ENCODE assay signal across 8 mouse cellular contexts in the genomic region with DNA sequence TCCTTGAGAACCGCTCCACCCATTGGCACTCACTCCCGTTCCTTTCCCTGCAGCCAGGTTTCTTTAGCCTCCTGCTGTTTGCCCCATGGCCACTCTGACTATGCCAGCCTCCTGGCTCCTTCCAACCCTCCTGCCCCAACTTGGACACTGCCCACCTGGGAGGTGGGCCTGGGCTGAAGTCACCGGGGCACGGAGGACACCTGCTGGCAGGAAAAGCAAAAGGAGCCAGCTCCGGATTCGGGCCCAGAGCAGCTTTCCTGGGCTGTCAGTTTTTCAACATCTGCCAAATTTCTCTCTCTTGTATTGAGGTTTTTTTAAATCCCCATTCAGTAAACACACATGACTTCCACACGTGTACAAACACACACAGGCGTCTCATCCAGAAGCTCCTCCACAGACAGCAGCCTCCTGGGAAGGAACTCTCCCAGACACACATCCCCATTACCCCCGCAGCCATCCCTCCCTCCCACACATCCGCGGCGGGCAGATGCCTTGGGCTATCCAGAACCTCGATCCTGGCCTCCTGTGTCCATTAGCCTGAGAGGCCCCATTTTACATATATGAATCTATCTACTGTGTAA. TPM values are rescaled to one million over a fixed set of nuclear protein-coding genes. Genes with fewer than 3 reads are reported as not detected.
DNase-seq lines count a peak whose midpoint lies in the region; ATAC-seq and TF ChIP-seq lines count a peak whose summit lies in the region.

No protein-coding gene starts in this region.

- peak overlapping the region; percentile 81 for H3K9ac ChIP-seq in embryonic facial prominence, embryonic 14.5 days (ENCODE audit: low read depth, low read length)
- peak overlapping the region; percentile 85 for H3K9ac ChIP-seq in stomach, embryonic 16.5 days (ENCODE audit: low read length)

- intact Hi-C loops in left cerebral cortex, postnatal 14 days (cut with DNase I), result loop anchor here (5.0 kb wide), 5 partner anchors 54 to 329 kb away; partner anchors contain the start of gene Flvcr2

- no peaks in the 10 kb centered on the region for H3K4me1 ChIP-seq in spleen, adult 2 months (ENCODE audit: control insufficient read depth, insufficient read depth, insufficient read length)
- peaks cover 9% of the 10 kb centered on the region for H3K4me1 ChIP-seq in embryonic facial prominence, embryonic 14.5 days (ENCODE audit: control insufficient read depth, insufficient read depth, low read length)
- H3K4me1 ChIP-seq in midbrain, embryonic 10.5 days, result peaks cover 46% of the 10 kb centered on the region
- peaks cover 6% of the 10 kb centered on the region; the same call in 1 of the 2 replicates for H3K4me1 ChIP-seq in stomach, embryonic 16.5 days (ENCODE audit: control insufficient read depth, insufficient read depth, low read length)

- H3K4me2 ChIP-seq in embryonic facial prominence, embryonic 14.5 days (ENCODE audit: low read depth, low read length), result peak overlapping the region; percentile 72
- peak overlapping the region; percentile 97 for H3K4me2 ChIP-seq in stomach, embryonic 16.5 days (ENCODE audit: low read depth, low read length)

- H3K36me3 ChIP-seq in spleen, adult 2 months (ENCODE audit: control insufficient read depth, insufficient read depth, low read length), result no peaks in the 10 kb centered on the region
- peaks cover 14% of the 10 kb centered on the region for H3K36me3 ChIP-seq in embryonic facial prominence, embryonic 14.5 days (ENCODE audit: control insufficient read depth, insufficient read depth, low read length)
- H3K36me3 ChIP-seq in midbrain, embryonic 10.5 days, result no peaks in the 10 kb centered on the region
- H3K36me3 ChIP-seq in stomach, embryonic 16.5 days (ENCODE audit: control insufficient read depth, insufficient read depth, low read length), result no peaks in the 10 kb centered on the region

- H3K4me3 ChIP-seq in spleen, adult 2 months (ENCODE audit: extremely low read depth, insufficient read depth, insufficient read length), result no peak overlapping the region
- peak overlapping the region; percentile 52 for H3K4me3 ChIP-seq in embryonic facial prominence, embryonic 14.5 days (ENCODE audit: low read depth, low read length)
- peak overlapping the region; percentile 67; the same call in 1 of the 2 replicates for H3K4me3 ChIP-seq in midbrain, embryonic 10.5 days
- H3K4me3 ChIP-seq in stomach, embryonic 16.5 days (replicated peaks; ENCODE audit: low read length), result peak overlapping the region; percentile 63

- TF ChIP-seq POLR2A in spleen, adult 2 months (IDR thresholded peaks at IDR 0.05; ENCODE audit: low read depth, low read length), result no peak

- no peak for DNase-seq in spleen, adult 2 months (ENCODE audit: low read depth in 1 of 2, low spot score in 2 of 2)
- DNase-seq in spleen, postnatal 10 days (ENCODE audit: low spot score in 2 of 2), result no peak
- peak; percentile 46 for DNase-seq in embryonic facial prominence, embryonic 14.5 days (ENCODE audit: low spot score)
- DNase-seq in heart, postnatal 4 days, result peak; percentile 47
- DNase-seq in left cerebral cortex, postnatal 14 days (ENCODE audit: low spot score in 2 of 2), result peak; percentile 40 to 61
- no peak for DNase-seq in midbrain, embryonic 10.5 days (ENCODE audit: low spot score)

- no peaks in the 10 kb centered on the region for H3K9me3 ChIP-seq in embryonic facial prominence, embryonic 14.5 days (ENCODE audit: control insufficient read depth, low read length)
- no peaks in the 10 kb centered on the region for H3K9me3 ChIP-seq in midbrain, embryonic 10.5 days (replicated peaks)
- no peaks in the 10 kb centered on the region; the same call in 1 of the 2 replicates for H3K9me3 ChIP-seq in stomach, embryonic 16.5 days (replicated peaks; ENCODE audit: control insufficient read depth, low read length)

- ATAC-seq in embryonic facial prominence, embryonic 14.5 days (ENCODE audit: low read depth), result no peak
- no peak for ATAC-seq in stomach, embryonic 16.5 days (ENCODE audit: insufficient read depth, low FRiP score)
- ATAC-seq in frontal cortex, adult (ENCODE audit: low TSS enrichment), result no peak

- no peaks in the 10 kb centered on the region for H3K27me3 ChIP-seq in spleen, adult 2 months (ENCODE audit: control insufficient read depth, insufficient read depth, low read length)
- no peaks in the 10 kb centered on the region for H3K27me3 ChIP-seq in embryonic facial prominence, embryonic 14.5 days (replicated peaks; ENCODE audit: control insufficient read depth, insufficient read depth, low read length)
- H3K27me3 ChIP-seq in midbrain, embryonic 10.5 days (ENCODE audit: low read depth, poor library complexity, severe bottlenecking), result peaks cover 53% of the 10 kb centered on the region
- H3K27me3 ChIP-seq in stomach, embryonic 16.5 days (ENCODE audit: control insufficient read depth, insufficient read depth, low read length), result no peaks in the 10 kb centered on the region

- no peak overlapping the region for H3K27ac ChIP-seq in spleen, adult 2 months (ENCODE audit: insufficient read depth, low read length)
- no peak overlapping the region for H3K27ac ChIP-seq in embryonic facial prominence, embryonic 14.5 days (replicated peaks; ENCODE audit: low read depth, low read length)
- H3K27ac ChIP-seq in midbrain, embryonic 10.5 days (replicated peaks), result no peak overlapping the region
- H3K27ac ChIP-seq in stomach, embryonic 16.5 days (ENCODE audit: low read length), result no peak overlapping the region

- peak; percentile 6; the same call in 1 of the 2 replicates for TF ChIP-seq CTCF in spleen, adult 2 months (IDR thresholded peaks at IDR 0.05; ENCODE audit: extremely low read depth, insufficient read depth, insufficient read length, insufficient replicate concordance)

- 49% methylated on average over 13 of the region's 13 CpGs for WGBS in spleen, adult 2 months
- WGBS in embryonic facial prominence, embryonic 14.5 days, result 7% methylated on average over 13 of the region's 13 CpGs
- 9% methylated on average over 13 of the region's 13 CpGs for WGBS in midbrain, embryonic 10.5 days
- WGBS in stomach, embryonic 16.5 days, result 14% methylated on average over 13 of the region's 13 CpGs

RNA-seq across cellular contexts. Expression of gene Tgfb3, which starts 2.4 kb away (rescaled TPM):
- 2.8 and 3.2 TPM in 2 replicates for polyA plus RNA-seq in spleen, adult 2 months (2012; rRNA removed)
- polyA plus RNA-seq in embryonic facial prominence, embryonic 14.5 days (2014; fragmentation: Nextera tagmentation; extraction: Ambion mirVana), result 59.4 and 61.8 TPM in 2 replicates
- total RNA-seq in heart, postnatal 4 days (2021), result 10 to 100 TPM; 18.6 to 19.2 TPM
- total RNA-seq in left cerebral cortex, postnatal 14 days (2021), result 10 to 100 TPM; 11.9 to 13.8 TPM
- polyA plus RNA-seq in midbrain, embryonic 10.5 days (2016; fragmentation: Nextera tagmentation; extraction: Ambion mirVana), result 5.8 and 7.3 TPM in 2 replicates
- polyA plus RNA-seq in stomach, embryonic 16.5 days (2015; fragmentation: Nextera tagmentation; extraction: Ambion mirVana), result 31.2 and 35.8 TPM in 2 replicates

RNA-seq across cellular contexts. Expression of gene Ift43, which starts 5.9 kb away (rescaled TPM):
- 2.6 and 4.0 TPM in 2 replicates for polyA plus RNA-seq in spleen, adult 2 months (2012; rRNA removed)
- polyA plus RNA-seq in embryonic facial prominence, embryonic 14.5 days (2014; fragmentation: Nextera tagmentation; extraction: Ambion mirVana), result 79.2 and 80.3 TPM in 2 replicates
- total RNA-seq in heart, postnatal 4 days (2021), result 10 to 100 TPM; 42.8 to 45.3 TPM
- 10 to 100 TPM; 10.9 to 12.4 TPM for total RNA-seq in left cerebral cortex, postnatal 14 days (2021)
- 83.8 and 88.9 TPM in 2 replicates for polyA plus RNA-seq in midbrain, embryonic 10.5 days (2016; fragmentation: Nextera tagmentation; extraction: Ambion mirVana)
- polyA plus RNA-seq in stomach, embryonic 16.5 days (2015; fragmentation: Nextera tagmentation; extraction: Ambion mirVana), result 54.1 and 56.6 TPM in 2 replicates

Comparison
In these comparisons a context has a peak if more than half of its experiments do, and no peak if none do; other contexts are left out.
1. DNase-seq: peak in embryonic facial prominence, embryonic 14.5 days (single experiment), heart, postnatal 4 days (single experiment) and left cerebral cortex, postnatal 14 days (2 of 2); none in spleen, adult 2 months (0 of 2), spleen, postnatal 10 days (0 of 2) and midbrain, embryonic 10.5 days (single experiment).
2. RNA of gene Ift43, which starts 5.9 kb away (polyA plus RNA-seq): 83.8 to 88.9 TPM in midbrain, embryonic 10.5 days, 79.2 to 80.3 TPM in embryonic facial prominence, embryonic 14.5 days and 54.1 to 56.6 TPM in stomach, embryonic 16.5 days; 2.6 to 4.0 TPM in spleen, adult 2 months; every median in the first group is over 10 times any median in the second.